Mouse (Mus musculus): ENCODE measurements around the gene March6.
A peak's percentile ranks its signal among the peaks of the same experiment; 100 is the strongest.

- peak; percentile 72; the same call in 1 of the 2 replicates for TF ChIP-seq POLR2A (IDR thresholded peaks at IDR 0.05; ENCODE audit: insufficient read depth, low read depth, low read length)
- no peak for TF ChIP-seq EP300 (IDR thresholded peaks at IDR 0.05; ENCODE audit: insufficient read depth, low read depth, low read length)
Observed at GRCm38 (mm10) chr15:31530659-31531445, at the start of gene March6.

Measured in heart, adult 2 months (tissue).